Mouse (Mus musculus) CD4-positive helper T cell, adult 2 months (primary cell): ENCODE measurements around the gene Pkig.

Experiments used
- DNase-seq: peaks from one replicate; pipeline ENCODE4 v3.0.0-alpha.2; 2012; ENCODE audit warnings: low read depth, missing footprints, low spot score

Pkig gene

DNA sequence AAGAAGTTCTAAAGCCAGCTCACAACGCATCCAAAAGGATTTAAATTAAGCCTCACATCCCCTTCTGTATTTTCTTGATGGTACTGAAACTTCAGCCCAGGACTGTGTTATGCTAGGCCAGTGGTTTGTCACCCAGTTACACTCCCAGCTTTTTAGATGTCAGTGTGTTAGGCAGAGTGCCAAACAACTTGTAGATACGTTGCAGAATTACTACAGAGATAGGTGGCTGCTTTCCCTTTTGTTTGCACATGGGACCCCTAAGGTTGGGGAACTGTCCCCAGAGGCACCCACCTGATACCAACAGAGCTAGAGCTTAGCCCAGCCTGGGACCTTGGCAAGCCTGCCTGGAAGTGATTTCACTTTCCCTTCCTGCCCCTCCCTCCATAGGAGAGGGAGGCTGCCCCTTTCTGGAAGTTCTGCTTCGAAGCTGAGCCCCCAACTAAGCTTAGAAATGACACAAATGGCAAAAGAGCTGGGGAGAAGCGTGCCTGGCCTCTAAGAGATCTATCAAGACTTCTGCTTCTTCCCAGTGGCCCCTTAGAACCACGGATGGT is 52.5 kb downstream of the Pkig start:
- DNase-seq, result no peak

DNA sequence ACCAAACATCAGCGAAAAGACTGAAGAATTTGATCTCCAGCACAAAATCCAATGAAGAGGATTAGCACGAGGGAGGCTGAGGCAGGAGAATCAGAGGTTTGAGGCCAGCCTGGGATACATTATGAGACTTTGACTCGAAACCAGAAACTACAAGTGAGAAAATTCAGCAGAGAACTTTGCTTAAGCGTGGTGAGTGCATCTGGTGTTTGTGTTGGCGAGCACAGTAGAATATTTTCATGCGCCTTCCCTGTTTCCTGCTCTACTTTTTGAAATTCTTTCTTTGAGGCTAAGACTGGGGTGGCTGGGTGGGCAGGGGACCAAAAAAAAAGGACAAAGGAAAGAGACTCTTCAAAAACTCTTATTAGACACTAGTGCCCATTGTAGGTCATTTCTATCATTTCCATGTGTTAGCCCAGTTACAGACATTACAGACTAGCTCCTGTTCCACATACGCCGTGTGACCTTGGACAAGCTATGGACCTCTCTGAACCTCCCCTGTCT is 53.2 kb downstream of the Pkig start:
- DNase-seq, result no peak

DNA sequence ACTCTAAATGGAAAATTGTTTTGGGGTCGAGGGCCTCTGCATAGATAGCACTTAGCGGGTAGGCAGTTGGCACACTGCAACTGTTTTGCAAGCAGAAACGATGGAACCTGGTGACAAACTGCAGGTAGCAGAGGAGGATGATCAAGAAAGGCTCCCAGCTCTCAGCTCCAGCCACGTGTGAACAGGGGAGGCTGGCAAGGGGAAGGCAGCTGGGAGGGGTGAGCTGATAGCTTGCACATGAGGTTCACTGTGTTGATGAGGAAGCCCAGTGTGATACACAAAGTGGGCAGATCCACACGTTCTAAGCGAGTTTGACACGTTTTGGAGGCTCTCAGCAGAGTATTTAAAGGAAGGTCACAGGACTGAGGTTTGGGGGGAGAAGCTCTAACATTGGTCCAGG is 54.3 kb downstream of the Pkig start:
- DNase-seq, result no peak

DNA sequence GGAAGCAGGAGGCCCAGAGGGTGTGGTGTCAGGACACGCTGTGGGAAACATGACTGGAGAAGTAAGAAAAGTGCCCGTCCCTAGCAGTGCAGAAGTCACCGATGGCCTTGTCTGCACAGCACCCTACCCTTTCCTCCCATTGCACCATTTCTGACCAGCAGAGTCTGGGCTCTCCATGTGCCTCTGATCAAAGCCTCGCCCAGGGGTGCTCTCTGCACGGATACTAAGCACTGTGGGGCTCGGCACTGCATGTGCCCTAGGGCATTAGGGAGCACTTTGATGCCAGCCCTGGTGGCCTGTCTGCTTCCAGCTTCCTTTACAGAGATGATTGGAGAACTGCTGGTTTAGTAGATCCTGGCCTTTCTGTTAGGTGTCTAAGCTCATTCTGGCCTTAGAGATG is 54.7 kb downstream of the Pkig start:
- DNase-seq, result no peak

DNA sequence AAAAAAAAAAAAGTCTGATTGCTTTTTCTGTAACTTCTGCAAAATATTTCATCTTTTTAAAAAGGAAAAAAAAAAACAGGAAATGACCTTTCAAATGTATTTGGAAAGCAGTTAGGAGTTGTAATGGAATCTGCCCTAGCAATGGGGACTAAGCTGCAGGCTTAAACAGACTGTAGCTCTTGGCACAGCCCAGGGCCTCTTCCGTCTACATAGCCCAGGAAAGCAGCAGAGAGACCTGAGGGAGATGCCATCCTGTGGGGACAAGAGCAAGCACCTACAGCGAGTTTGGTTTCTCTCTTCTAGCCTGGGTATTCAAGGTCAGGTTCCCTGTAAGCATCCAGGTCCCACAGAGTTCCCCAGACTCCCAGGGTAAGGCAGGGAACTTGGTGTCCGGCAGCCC is 55.2 kb downstream of the Pkig start:
- no peak for DNase-seq

DNA sequence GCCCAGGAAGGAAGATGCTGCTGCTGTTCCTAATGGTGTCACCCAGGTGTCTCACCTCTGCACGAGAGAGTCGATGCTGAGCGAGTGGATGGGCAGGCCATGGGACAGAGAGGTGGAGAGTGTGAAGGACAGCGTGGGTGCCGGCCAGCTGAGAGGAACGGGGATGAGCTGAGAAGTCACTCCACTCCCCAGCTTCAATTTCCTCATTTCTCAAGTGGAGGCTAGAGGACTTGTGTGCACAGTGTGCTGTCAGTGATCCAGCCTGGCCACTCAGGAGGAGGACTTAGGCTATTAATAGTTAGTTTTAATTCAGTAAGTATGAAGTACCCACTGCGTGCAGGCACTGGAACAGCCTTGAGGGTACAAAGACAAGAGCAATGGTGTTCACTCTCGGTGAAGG is 58.3 kb downstream of the Pkig start:
- DNase-seq, result no peak

DNA sequence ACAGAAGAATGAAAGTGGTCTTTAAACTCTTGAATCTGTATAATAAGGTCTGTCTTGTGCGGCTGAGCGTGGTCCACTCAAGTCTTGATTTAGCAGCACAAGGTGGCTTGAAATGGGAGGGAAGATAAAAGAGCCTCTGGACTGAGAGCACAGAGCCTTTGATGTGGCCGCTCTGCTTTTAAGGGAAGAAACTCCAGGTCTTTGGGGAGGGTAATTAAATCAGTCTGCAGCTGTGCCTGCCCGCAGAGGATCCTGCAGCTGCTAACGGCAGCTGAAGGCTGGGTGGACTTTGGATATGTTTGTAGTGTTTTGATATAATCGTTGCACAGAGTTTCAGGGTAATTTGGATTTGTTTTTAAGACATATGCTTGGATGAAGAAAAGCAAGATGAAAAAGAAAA is 58.7 kb downstream of the Pkig start:
- no peak for DNase-seq

DNA sequence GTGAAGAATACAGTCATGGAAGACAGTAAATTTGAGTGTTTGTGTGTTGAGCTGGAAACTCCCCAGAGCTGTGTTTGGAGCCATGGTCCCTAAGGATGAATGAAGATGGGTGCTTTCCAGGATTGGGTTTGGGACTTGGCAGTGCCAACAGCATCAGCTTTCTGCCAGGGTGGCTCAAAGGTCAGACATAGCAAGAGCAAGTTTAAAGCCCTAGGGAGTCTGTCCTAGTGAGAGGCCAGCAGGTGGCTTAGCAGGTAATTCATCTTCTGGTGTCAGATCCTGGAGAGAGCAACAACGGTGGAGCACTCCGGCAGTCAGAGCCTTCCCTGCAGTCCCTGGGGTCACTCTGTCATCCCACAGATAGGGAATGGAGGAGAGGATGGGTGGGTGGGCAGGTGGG is 60.3 kb downstream of the Pkig start:
- no peak for DNase-seq

DNA sequence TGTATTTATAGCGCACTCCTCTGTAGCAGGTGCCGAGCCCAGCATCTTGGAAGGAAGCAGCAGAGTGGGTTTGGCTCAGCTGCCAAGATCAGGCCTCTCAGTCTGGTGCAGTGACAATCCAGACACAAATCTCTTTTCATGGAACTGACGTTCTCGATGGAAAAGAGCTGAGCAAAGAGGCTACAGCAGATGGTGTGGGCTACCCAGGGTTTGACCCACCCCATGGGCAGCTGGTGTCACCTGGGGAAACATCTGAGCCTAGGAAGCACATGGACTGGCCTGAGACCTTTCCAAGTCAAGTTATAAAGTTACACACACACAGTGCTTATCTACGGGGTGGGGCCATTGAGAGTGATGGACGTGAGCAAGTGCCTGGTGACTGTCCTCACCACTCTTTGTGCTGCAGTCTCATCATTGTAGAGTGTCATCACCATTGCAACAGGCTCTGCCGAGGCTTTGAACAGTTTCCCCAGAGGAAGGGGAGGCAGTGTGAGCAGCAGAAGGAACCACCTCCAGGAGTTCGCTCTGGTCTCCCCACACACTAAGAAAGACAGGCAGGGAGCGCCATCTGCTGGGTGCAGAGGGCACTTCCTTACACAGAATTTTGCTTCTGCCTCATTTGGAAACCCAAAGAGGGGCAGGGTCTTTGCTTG is 60.9 kb downstream of the Pkig start:
- DNase-seq, result peak; percentile 81

DNA sequence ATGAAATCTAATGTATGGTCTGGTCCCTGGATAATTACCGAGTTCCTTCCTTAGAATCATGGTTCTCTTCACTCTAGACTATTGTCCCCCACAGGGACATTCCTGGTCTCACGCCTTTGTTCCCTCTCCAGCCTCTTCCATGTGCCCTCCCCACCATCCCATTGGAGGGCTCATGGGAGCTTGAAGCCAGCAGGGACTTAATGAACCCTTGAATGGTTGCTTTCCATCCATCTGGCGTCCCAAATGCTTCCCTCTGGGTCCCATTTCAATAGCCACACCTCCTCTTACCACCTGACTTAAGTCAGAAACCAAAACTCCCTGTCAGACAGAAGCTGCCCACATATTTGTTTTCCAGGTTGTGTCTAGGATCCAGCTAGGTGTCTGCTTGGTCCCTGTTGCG is 61.4 kb downstream of the Pkig start:
- DNase-seq, result peak; percentile 8

DNA sequence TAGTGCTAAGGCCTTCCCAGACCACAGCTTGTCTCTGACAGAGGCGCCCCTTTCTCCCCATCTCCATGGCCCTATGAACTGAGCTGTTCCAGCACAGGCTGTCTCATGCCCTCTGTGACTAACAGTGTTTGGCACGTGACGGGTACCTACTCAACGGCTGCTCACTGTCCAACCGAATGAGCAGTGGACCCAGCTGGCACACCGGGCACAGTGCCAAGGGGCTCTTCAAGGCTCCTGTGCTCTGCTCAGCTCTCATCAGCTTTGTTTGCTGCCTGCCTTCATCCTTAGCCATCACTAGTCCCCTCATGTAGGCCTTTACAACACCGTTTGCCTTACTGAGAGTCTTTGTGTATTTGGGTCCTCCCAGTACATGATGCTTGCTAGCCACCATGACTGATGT is 64.4 kb downstream of the Pkig start:
- DNase-seq, result no peak

DNA sequence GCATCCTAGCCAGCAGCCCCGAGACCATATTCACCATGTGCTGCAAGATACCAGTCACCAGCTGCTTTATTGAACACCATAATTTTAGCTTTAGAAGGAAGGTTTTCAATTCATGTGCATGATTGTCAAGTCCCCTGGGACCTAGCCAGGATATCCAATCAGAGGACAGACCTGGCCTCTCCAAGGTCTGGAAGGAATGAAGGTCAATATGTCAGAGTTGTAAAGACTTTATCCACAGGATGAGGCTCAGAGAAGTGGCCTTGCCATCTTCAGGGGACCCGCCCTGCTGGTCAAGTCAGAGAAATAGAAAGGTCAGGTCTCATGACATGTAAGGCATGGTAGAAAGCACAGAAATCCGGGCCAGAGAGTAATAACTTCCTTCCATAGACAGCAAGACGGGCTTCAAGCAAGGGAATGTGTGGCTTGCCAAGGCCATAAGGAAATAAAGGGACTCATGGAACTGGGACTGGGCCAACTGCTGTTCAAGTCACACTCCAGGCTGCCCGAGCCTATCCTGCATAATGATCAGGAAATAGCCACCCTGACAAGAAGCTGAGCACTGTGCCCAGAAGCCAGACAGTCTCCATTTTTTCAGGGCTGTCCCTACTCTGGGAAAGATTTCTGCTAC is 68.7 kb downstream of the Pkig start:
- DNase-seq, result no peak

DNA sequence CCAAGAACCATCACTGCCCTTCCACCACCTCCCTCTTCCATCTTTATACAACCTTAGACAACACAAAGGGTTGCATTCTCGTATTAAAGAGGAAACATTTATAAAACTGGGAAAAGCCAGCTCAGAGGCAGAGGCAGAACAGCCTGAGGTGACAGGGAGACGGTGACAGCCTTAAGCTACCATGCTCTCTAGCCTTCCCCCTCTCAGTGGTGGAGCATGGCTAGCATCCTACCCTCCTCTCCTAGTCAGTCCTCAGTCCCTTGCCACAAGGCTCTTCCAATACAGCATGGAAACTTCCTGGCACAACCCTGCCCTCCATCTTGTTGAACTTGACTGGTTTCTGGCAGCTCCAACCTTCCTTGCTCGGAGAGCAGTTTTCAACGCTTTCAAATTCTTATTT is 70.1 kb downstream of the Pkig start:
- DNase-seq, result no peak

DNA sequence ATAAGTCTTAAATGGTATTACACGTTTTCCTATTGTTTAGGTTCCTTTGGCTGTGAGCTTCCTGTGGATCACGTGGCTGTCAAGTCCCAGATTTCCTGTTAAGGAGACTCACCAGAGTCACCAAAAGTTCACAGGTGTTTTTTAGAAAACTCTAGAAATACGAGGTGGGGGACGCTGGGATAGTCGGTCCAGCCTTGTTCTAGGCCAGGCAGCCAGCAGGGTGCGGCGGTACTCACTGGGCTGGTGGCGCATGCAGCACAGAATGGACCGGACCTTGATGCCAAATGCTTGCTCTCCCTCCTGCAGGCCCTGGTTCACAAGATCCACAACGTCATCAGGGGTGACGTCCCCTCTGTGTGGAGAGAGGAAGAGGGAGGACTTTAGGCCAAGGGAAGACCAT is 73.8 kb downstream of the Pkig start:
- DNase-seq, result no peak

DNA sequence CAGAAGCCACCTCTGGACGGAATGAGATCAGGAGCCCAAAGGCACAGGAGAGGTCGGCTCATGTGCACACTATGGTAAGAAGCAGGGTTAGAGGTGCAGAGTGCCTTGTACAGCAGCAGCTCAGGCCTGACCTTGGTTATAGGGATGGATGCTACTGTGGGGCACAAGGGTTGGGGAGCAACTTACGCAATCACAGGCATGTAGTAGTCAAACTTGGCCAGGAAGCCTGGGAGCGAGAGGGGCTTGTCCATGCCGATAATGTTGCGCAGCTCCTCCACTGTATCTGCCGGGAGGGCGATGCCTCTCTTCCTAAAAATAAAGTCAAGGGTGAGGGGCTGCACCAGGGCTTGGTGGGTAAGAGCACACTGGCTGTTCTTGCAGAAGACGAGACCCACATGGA is 77.0 kb downstream of the Pkig start:
- no peak for DNase-seq

DNA sequence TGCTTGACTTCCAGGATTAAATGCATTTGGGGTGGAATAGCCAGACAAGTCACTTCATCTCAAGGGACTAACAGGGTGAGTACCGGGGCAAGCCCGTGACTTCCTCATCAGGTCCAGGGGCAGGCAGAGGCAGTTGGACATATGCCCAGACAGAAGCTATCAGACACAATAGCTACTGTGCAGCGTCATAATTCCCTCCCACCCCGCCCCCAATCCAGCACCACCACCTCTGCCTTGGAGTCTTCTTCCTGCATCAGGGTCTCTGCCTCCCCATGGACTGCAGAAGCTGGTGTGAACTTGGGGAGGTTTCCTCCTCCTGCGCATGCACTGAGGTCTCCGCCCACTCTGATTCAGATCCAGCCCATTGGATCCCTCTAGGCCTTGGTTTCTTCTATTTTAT is 77.8 kb downstream of the Pkig start:
- no peak for DNase-seq

DNA sequence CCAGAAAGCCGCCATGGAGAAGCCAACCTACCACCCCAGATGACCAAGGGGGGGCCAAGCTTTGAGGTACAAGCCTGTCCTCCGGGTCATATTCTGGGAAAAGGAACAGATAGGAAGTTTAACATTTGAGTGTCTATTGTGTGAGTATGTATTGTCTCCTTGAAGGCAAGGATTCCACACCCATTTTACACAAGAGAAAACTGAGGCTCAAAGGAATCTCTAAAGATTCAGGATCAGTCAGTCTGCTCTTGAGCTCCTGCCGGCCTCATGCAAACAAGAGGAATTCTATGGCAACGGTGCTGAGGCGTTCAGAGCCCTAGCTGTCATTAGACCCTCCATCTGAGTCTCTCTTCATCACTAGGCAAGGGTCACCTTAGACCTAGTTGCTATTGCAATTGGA is 84.5 kb downstream of the Pkig start:
- DNase-seq, result no peak

DNA sequence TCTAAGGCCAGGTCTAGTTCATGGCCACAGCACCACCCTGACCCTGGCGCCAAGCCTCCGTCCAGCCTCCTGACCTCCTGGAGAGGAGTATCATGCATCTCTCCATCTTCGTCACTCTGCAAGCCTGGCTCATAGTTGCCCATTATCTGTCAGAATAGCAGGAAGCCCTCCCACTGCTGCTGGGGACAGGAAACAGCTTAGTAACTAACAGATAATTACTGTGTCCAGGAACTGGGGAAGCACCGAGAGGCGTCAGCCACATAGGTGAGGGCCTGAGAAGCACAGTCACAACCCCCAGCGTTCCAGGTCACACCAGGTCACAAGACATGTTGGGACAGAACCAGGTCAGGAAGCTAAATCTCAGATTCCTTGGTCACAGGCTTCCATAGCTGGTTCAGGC is 85.2 kb downstream of the Pkig start:
- no peak for DNase-seq

DNA sequence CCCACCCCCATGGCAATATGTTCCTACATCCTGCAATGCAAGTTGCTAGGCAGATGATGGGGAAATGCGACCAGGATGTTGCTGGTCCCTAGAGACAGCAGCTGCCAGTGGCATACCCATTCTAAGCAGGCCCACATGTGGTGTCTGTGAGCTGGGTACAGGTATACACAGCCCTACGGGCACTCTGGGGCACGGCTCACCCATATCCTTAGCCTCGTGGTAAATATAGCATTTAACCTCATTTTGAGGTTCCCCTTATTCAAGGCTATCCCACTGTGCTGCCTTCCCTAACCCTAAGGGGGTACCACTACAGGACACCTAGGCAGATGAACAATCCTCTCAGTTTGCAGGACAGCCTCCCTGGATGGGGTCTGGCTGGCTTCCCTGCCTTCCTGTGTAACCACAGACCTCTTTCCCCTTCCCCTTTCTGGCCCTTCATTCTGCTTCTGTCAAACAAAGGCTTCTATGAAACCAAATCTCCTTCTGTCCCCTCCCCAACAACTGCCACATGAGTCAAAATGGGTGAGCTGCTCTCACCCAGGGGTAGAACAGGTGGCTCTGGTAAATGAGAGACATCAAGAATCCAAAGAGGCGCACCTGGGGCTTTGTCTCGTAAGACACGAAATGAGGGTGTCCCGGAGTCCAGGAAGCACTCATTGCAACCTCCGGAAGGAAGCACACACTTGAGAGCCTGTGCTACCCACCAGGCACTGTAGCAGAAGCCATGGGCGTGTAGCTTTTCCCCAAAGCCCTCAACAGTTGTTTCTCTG is 86.8 kb downstream of the Pkig start:
- DNase-seq, result peak; percentile 9

DNA sequence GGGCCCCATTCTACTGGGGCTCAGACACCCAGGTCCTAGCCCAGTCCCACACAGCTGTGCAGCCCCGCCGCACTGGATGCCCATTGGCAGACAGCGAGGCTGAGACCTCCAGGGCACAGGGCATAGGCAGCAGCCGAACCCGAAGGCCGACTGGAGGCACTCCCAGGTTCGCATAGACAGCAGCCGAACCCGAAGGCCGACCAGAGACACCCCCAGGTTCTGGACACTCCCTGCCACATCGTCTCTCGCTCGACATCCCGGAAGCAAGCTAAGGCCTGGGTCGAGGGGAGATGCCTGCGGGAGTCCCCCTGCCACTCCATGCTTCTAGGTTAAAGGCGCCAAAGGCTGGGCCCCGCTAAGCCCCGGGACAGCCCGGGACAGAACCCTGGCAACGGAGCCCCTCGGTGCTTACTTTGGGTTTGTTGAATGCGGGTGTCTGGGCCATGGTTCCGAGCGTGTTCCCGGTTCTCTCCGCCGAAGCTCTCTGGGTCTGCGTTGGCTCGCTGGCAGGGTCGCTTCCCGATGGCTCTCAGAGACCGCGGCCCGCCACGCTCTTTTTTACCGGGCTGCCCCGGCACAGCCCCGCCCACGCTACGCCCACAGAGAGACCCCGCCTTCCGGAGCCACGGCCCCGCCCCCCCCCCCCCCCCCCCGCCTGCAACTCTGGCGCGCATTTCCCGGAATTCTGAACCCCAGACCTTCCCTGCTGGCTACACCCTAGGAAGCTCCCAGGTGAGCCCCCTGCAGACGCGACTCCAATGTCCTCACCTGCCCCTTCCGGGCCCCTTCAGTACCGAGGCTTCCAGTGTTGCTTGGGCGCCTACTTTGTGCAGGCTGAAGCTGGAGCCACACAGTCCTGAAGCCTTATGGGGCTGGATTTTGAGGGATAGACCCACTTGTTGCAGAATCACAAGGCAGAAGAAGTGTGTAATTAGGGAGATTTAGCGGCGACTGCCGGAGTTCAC is 91.7 kb downstream of the Pkig start, which contains the start of gene Ada:
Gene Ada (minus strand): TSS at position 593 of the 965 bp plus-strand sequence.
- DNase-seq, result peak; percentile 55

DNA sequence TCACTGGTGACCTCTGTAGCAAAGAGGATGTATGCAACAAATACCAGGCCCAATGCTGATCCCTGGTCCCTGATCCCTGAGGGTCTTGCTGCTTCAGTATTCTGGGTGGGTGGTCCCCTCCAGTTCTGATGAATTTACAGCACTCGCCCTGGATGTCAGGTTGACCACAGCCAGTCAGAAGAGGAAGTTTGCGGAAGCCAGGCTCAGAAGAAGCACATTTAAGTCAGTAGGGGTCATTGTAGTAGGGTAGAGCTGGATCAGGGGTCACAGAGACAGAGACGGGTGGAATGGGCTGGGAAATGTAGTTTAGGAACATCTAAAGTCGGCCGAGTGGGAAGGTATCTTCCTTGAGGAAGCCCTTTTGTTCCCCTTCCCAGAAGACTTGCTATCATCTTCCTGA is 96.0 kb downstream of the Pkig start:
- no peak for DNase-seq
